Mouse (Mus musculus) lung, embryonic 16.5 days (tissue): ENCODE data around the gene Hoxa11. TPM values are rescaled to one million over a fixed set of nuclear protein-coding genes. Genes with fewer than 3 reads are reported as not detected.
A peak's percentile ranks its signal among the peaks of the same experiment; 100 is the strongest.

Experiments used
- ATAC-seq: fragments of 200-750 bp; cut with Nextera tagmentation; 2 replicates; pipeline ENCODE4 v1.8.0; 2017; ENCODE audit warnings: low read depth, mild to moderate bottlenecking, moderate library complexity
- H3K27ac ChIP-seq: fragments of 300-500 bp; sonication (generic); 2 replicates; pipeline ENCODE4 v1.5.1; 2014; ENCODE audit warnings: mild to moderate bottlenecking, control low read depth, low read length
- H3K27me3 ChIP-seq: fragments of 300-500 bp; sonication (generic); 2 replicates; pipeline ENCODE4 v1.6.1; 2014; ENCODE audit warnings: low read depth, low read length, mixed read lengths; ENCODE audit not compliant: control insufficient read depth, insufficient read depth
- H3K36me3 ChIP-seq: fragments of 300-500 bp; sonication (generic); 2 replicates; pipeline ENCODE4 v1.6.1; 2014; ENCODE audit warnings: low read length; ENCODE audit not compliant: control insufficient read depth, insufficient read depth
- H3K4me1 ChIP-seq: fragments of 300-500 bp; sonication (generic); replicated peaks from 2 replicates; pipeline ENCODE4 v1.6.1; 2014; ENCODE audit warnings: low read length, mixed read lengths; ENCODE audit not compliant: control insufficient read depth, insufficient read depth
- H3K4me2 ChIP-seq: fragments of 300-500 bp; sonication (generic); 2 replicates; pipeline ENCODE4 v1.6.1; 2014; ENCODE audit warnings: low read depth, low read length, control low read depth
- H3K4me3 ChIP-seq: fragments of 300-500 bp; sonication (generic); 2 replicates; pipeline ENCODE4 v1.5.1; 2014; ENCODE audit warnings: mild to moderate bottlenecking, low read length, control low read depth
- H3K9ac ChIP-seq: fragments of 300-500 bp; sonication (generic); 2 replicates; pipeline ENCODE4 v1.6.1; 2014; ENCODE audit warnings: low read length, control low read depth
- H3K9me3 ChIP-seq: fragments of 300-500 bp; sonication (generic); 2 replicates; pipeline ENCODE4 v1.6.1; 2016; ENCODE audit warnings: low read length; ENCODE audit not compliant: control insufficient read depth
- WGBS: fragments of 180-500 bp; shearing (Covaris S2); extraction: QIAGEN DNeasy Blood & Tissue Kit; methylation state at CpG from one replicate; pipeline ENCODE4 v1.1.7; 2014; 5-methylcytosine and 5-hydroxymethylcytosine counted together
- polyA plus RNA-seq: library from polyadenylated mRNA; unstranded; fragments of >200 nt; fragmentation: Nextera tagmentation; extraction: Ambion mirVana; gene quantifications from 2 replicates; pipeline ENCODE4 v1.2.1, GENCODE M21; 2015

The Hoxa11 gene
- polyA plus RNA-seq, 1 experiment from 2014 or later = not detected

DNA sequence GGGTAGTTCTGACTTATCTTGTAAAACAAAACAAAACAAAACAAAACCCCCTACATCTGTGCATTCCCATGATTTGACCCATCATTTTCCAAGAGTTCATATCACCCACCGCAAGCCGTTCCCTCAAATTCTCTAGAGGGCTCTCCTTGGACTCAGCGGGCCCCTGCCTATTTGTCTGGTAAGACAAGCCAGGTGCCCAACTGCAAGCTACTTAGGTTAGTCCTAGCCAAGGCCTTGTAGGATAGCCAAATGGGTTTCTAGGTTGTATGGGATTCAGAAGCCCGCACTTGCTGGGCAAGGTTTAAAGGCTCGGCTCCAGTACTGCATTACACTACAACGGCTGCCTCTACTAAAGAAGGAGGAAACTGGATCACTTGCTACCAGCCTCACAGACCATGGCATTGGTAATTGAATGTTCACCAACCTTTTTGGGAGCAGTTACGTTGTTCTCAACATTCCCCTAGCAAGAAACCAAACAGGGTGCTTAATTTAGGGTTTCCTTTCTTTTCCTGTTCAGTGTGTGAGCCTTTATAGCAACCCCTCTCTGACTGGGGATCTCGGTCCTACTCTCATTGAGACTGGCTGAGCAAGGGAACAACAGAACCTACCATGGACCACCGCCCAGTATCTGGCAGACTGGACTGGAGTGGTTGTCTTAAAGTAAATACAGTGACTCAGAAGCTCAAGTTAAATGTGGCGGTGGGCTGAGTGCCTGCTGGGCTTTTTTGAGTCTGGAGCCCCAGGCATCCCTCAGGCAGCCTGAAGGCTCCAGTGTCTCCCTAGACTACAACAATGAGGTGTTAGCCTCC, 8.1 kb downstream of the Hoxa11 start:
- H3K27me3 ChIP-seq = peaks cover 91% of the 10 kb centered on the region

DNA sequence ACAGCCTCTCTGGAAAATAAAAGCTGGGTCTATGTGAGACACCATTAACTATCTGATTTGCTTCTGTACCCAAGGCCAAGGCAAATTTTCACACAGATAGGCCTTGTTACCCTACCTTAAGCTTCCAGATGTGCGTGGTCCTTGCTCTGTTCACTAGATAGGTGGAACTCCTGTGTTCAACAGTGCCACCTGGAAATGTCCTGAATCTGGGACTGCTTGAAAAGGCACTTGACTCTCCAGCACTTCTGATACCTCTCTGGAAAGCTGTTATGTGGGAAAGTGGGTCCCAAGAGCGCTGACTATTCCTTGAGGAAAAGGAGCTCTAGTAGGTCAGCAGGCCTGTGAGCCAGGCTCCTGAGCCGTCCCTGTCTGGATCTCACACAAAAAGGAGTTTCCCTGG, 8.8 kb downstream of the Hoxa11 start:
- H3K4me3 ChIP-seq = no peak overlapping the region

More for the DNA sequence above, 8.1 kb downstream of the Hoxa11 start:
- H3K36me3 ChIP-seq = no peaks in the 10 kb centered on the region
- no peak overlapping the region for H3K9ac ChIP-seq
- H3K4me2 ChIP-seq = no peak overlapping the region
- no peak overlapping the region for H3K4me3 ChIP-seq
- H3K27ac ChIP-seq = no peak overlapping the region
- no peaks in the 10 kb centered on the region; the same call in 1 of the 2 replicates for H3K4me1 ChIP-seq
- ATAC-seq = no peak
- no peaks in the 10 kb centered on the region for H3K9me3 ChIP-seq
- 9% methylated on average over 10 of the region's 10 CpGs for WGBS

DNA sequence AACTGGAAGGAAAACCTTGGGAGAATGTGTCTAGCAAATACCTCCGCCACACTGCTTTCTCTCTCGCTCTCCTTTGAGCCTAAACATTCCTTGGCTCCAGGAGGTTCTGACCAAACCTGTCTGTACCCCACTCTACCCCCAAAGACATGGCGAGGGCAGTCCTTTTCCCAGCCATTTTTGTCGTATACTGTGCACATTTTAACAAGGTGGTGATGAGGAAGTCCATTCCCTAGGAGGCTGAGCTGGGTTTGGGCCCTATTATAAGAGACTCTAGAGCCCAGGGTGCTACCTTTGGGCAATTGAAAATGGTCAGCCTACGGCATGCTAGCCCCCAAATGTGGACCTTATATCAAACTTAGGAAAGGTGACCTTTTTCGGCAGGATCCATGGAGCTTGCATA, 9.7 kb downstream of the Hoxa11 start:
- Histone ChIP-seq H3K4me3 (no peak overlapping the region), H3K9ac (no peak overlapping the region), H3K9me3 (no peaks in the 10 kb centered on the region), H3K27ac (no peak overlapping the region), H3K4me1 (no peaks in the 10 kb centered on the region; the same call in 1 of the 2 replicates), H3K27me3 (peaks cover 88% of the 10 kb centered on the region), H3K36me3 (no peaks in the 10 kb centered on the region), H3K4me2 (no peak overlapping the region)
- no peak for ATAC-seq
- WGBS = 18% methylated on average over 6 of the region's 6 CpGs

More for the DNA sequence above, 8.8 kb downstream of the Hoxa11 start:
- WGBS = 19% methylated on average over 3 of the region's 3 CpGs
- H3K27ac ChIP-seq = no peak overlapping the region
- H3K9ac ChIP-seq = no peak overlapping the region
- peaks cover 92% of the 10 kb centered on the region for H3K27me3 ChIP-seq
- H3K36me3 ChIP-seq = no peaks in the 10 kb centered on the region
- H3K9me3 ChIP-seq = no peaks in the 10 kb centered on the region
- no peak overlapping the region for H3K4me2 ChIP-seq
- H3K4me1 ChIP-seq = no peaks in the 10 kb centered on the region; the same call in 1 of the 2 replicates
- no peak for ATAC-seq

DNA sequence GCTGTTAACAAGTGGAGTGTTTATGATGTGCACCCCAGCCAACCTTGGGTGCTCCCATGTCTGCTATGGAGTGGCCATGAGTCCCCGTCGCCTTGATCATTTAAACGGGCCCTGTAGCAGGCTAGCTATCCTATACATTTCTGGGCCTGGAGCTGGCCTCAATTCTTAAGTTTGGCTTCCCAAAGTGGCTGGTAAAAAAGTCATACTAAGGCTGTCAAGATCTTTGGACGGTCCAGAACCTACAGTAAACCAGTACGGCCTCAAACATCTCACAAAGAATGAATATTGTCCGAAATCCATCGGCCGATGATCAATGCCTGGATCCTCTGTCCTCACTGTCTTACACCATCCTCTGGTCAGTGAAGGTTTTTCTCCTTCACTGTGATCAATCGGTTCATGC, 10.3 kb downstream of the Hoxa11 start:
- H3K4me1 ChIP-seq = peaks cover 2% of the 10 kb centered on the region; the same call in 1 of the 2 replicates
- ATAC-seq = no peak
- no peaks in the 10 kb centered on the region for H3K9me3 ChIP-seq
- H3K4me2 ChIP-seq = no peak overlapping the region
- WGBS = 27% methylated on average over 9 of the region's 9 CpGs
- H3K9ac ChIP-seq = no peak overlapping the region
- no peak overlapping the region for H3K27ac ChIP-seq
- H3K4me3 ChIP-seq = no peak overlapping the region
- no peaks in the 10 kb centered on the region for H3K36me3 ChIP-seq
- peaks cover 89% of the 10 kb centered on the region for H3K27me3 ChIP-seq

DNA sequence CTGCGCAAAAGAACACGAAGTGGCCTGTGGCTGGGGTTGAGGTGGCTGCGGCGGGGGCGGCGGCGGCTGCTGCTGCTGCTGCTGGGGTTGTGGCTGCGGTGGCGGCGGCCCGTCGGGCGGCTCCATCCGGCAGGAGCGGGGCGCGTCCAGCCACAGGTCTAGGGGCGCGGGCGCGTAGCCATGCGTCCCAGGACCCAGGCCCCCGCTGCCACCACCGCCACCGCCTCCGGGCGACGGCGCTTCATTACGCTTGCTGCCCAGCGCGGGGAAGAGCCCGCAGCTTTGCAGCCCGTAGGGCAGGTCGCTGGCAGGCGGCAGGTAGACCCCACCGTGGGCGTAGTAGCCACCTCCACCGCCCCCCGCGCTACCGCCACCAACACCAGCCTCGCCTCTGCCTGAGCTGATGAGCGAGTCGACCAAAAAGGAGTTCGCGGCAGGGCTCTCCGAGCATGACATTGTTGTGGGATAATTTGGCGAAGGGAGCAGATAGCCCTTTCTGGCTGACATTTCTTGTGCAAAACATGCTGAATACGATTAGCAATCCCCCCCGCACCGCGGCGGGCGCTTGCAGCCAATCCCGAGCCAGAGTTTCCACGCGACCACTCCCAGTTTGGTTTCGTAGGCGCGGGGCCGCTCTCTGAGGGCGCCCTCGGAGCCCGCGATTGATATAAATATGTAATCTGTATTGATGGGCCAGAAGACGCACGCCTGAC, 11.0 kb downstream of the Hoxa11 start:
- Histone ChIP-seq H3K4me2 (no peak overlapping the region), H3K36me3 (no peaks in the 10 kb centered on the region), H3K27me3 (peaks cover 88% of the 10 kb centered on the region), H3K4me1 (peaks cover 2% of the 10 kb centered on the region; the same call in 1 of the 2 replicates), H3K27ac (no peak overlapping the region), H3K9ac (no peak overlapping the region), H3K4me3 (no peak overlapping the region), H3K9me3 (no peaks in the 10 kb centered on the region)
- 1% methylated on average over 58 of the region's 68 CpGs for WGBS
- ATAC-seq = no peak

DNA sequence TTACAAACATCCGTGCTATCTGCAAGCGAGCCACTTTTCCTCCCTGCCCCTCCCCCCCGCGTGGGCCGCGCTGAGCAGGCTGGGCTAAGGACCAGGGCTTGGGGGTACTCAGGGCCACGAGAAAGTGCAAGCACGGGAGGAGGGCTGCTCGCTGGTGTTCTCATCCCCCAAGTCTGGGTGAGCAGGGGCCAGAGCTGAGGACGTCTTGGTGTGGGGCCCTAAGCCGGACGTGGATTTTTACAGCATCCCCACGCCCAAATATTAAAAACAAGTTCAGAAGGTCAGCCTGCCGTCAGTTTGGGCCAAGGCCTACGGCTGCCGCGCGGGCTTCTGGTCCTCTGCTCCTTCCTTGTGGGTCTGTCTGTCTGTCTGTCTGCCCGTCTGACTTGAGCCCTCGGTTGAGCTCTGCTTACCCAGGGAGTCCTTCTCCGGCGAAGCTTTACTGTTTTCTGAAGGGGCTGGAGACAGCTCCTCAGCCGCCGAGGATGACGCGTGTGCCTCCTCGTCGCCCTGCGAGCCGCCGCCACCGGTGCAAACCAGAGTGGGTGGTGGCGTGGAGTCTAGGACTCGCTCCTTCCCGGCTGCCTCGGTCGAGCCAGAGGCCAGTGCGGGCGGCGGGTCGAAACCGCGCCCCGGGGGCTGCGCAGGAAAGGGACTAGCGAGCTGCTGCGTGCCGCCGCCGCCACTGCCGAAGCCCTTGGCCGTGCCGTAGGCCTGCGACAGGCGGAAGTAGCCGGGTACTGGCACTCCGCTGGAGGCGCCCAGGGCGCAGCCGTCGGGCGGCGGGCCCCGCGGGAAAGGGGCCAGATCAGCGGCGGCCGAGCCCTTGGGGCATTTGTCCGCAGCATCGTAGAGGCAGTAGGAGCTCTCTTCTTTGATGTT, 11.8 kb downstream of the Hoxa11 start:
- under 1% methylated on average over 70 of the region's 70 CpGs for WGBS
- Histone ChIP-seq H3K4me1 (peaks cover 2% of the 10 kb centered on the region; the same call in 1 of the 2 replicates), H3K4me2 (no peak overlapping the region), H3K9me3 (no peaks in the 10 kb centered on the region), H3K36me3 (no peaks in the 10 kb centered on the region), H3K9ac (no peak overlapping the region), H3K4me3 (peak overlapping the region; percentile 20), H3K27ac (no peak overlapping the region), H3K27me3 (peaks cover 90% of the 10 kb centered on the region)
- ATAC-seq = peak; percentile 23; the same call in 1 of the 2 replicates

DNA sequence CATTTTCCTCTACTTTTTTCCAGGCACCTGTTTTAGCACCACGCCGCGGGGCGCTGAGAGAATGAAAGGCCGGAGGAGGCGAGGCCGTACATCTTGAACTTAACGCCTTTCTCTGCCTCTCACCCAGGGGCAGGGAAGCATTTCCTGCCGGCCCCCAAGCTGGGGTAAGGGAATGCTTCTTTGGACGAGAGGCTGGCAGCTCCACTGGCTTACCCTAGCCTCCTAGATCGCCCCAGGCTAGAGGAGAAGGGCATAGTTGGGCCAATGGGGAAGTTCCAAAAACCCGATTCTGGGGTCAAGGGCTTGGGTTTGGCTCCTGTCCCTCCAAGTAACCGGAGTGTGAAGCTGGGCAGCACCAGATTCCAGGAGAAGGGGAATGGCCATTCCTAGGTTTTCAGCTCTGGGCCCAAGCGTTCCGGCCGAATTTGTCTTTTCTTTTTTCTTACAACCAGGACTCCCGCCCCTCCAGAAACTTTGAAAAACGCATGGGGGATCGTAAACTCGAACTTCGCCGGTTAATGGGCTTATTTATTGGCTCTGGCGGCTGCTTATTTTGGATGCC, 12.5 kb downstream of the Hoxa11 start:
- Histone ChIP-seq H3K27ac (no peak overlapping the region), H3K9me3 (no peaks in the 10 kb centered on the region), H3K27me3 (peaks cover 92% of the 10 kb centered on the region), H3K9ac (no peak overlapping the region), H3K36me3 (no peaks in the 10 kb centered on the region), H3K4me1 (peaks cover 2% of the 10 kb centered on the region; the same call in 1 of the 2 replicates), H3K4me2 (no peak overlapping the region), H3K4me3 (no peak overlapping the region)
- ATAC-seq = no peak
- WGBS = 2% methylated on average over 23 of the region's 23 CpGs

DNA sequence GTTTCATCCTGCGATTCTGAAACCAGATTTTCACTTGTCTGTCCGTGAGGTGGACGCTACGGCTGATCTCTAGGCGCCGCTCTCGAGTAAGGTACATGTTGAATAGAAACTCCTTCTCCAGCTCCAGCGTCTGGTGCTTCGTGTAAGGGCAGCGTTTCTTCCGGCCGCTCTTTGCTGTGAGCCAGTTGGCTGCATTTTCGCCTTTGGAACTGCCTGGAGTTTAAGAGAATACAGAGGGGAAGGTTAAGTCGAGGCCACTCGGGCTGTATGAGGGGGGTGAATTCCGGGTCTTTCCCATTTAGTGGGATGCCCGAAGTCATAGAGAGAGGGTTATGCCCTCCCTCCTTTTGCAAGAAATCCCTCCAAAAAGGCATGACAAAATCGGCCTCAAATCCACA, 13.0 kb downstream of the Hoxa11 start:
- no peak overlapping the region for H3K9ac ChIP-seq
- no peak overlapping the region; the same call in 1 of the 2 replicates for H3K4me3 ChIP-seq
- no peak overlapping the region for H3K27ac ChIP-seq
- no peaks in the 10 kb centered on the region for H3K9me3 ChIP-seq
- no peaks in the 10 kb centered on the region for H3K36me3 ChIP-seq
- peaks cover 2% of the 10 kb centered on the region; the same call in 1 of the 2 replicates for H3K4me1 ChIP-seq
- peaks cover 91% of the 10 kb centered on the region for H3K27me3 ChIP-seq
- H3K4me2 ChIP-seq = no peak overlapping the region
- ATAC-seq = no peak
- under 1% methylated on average over 18 of the region's 18 CpGs for WGBS
